Mouse (Mus musculus): ENCODE data around the gene Cntn4.

Cntn4 gene

DNA sequence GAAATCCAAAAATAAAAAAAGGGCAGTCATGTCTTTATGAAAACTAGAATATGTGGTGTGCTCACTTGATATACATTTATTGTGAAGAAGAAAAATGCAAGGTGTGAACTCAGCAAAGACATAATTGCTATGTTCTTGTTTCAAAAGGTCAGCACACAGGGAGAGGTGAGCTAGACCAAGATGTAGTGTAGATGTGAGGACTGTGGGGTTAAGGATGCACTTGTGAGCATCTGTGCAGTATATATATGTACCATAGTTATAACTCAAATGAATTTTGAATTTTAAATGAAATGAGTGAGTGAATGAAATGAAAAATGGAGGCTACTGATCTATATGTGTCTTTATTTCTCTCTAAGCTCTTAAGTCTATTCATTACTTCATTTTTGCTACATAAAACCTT lies 401.2 kb downstream of the Cntn4 start:
- DNase-seq (ENCODE audit: low spot score): no peak

DNA sequence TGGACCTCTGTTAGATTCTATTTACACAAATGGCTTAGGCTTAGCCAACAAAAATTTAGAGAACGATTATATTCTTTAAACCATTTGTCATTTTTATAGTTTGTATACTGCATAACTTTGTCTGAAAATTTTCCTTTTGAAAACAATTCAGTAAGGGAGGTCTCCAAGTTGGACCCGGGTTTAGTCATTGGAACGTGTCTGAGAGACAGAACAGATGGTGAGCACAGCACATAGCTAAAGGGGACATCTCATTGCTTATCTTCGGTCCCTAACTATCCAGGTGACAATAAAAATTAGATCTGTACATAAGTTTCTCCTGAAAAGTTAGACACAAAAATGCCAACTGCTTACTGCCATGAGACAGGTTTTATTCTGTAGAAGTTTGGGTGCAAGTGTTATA lies 420.4 kb downstream of the Cntn4 start:
- no peak for DNase-seq (ENCODE audit: low spot score)

DNA sequence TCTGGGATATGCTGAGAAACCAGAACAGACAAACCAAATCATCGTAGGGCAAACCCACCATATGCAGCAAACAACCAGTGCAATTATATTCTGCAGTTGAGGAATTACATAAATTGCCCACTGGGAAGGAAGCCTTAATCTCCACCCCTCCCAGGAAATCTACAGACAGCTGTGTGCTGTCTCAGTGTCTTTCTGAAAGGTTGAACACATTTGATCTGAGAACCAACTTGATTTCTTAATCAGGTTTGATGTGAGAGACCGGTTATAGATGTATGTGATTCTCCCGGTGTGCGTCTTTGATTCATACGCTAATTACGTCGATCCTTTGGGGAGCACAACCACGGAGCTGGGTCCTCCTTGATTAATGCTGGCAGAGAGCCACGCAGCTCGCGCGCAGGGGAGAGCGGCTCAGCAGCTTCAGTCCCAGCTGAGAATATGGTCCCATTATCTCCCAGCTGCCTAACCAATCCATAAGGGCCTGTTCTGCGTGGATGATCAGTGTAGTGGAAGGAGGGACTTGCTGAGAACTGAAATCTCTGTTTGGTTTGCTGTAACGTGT lies 441.1 kb downstream of the Cntn4 start:
- DNase-seq (ENCODE audit: low spot score): no peak

DNA sequence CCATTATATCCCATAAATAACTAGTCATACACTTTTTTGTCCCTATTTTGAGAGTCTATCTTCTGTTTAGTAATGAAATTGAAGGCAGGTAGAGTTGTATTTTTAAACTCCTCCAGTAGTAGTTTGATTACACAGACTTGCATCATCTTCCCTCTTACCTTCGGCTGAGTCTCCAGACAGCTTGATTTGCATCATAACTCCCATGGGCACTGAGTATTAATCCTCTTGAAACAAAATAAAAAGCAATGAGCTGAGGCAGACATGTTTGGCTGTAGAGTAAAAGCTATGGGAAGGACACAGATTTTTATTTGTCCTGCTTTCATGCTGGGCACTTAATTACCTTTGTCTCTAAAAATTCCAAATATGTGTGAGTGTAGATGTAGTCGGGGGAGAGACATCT lies 476.1 kb downstream of the Cntn4 start:
- DNase-seq (ENCODE audit: low spot score): no peak

DNA sequence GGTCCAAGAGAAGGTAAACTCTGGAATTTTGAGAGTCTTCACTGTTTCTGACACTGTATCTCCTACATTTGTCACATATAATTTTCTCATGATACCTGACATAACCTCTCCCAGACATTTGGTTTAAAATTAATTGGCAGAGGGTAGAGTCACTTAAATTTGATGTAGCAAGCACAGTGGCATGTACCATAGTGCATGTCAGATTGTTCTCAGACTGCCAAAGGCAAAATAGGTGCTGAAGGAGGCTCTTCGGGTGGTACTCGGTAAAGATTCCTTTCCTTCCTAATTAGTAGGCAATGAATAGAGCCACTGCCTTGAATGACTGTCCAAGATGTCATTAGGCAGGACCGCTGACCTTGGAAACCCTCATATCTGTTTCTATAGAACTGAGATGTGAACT lies 477.9 kb downstream of the Cntn4 start:
- no peak for DNase-seq (ENCODE audit: low spot score)

DNA sequence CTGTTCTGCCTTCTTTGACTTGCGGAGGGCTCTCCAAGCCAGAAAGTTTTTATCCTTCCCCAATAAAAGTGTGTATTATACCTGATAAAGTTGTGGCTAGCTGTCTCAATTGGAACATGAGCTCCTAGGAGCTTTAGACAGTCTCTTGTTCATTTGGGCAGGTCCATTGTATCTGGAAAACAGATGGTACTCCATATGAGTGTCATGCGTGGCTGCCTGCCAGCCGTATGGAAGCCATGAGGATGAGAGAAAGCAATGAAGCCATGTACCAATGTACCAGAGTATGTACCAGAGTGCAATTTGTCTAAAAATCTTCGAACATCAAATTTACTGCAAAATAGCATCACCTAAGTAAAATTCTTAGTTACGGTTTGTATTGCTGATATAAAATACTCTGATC lies 500.1 kb downstream of the Cntn4 start:
- no peak for DNase-seq (ENCODE audit: low spot score)

DNA sequence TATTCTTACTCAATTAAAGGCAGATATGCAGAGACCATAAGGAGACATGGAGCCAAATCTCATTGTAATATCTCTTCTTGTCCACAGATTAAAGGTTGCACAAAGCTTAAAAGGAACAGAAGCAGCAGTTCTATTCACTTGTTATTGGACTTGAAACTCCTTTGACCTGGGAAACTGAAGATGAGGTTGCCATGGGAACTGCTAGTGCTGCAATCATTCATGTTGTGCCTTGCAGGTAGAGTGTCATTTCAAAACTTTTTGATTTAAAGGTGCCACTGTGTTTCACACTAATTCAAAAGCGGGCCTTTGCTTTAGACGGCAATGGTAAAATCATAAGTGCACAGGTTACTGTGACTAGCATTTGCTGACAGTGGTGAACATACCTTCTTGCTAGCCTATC lies 504.1 kb downstream of the Cntn4 start:
- no peak for DNase-seq (ENCODE audit: low spot score)

DNA sequence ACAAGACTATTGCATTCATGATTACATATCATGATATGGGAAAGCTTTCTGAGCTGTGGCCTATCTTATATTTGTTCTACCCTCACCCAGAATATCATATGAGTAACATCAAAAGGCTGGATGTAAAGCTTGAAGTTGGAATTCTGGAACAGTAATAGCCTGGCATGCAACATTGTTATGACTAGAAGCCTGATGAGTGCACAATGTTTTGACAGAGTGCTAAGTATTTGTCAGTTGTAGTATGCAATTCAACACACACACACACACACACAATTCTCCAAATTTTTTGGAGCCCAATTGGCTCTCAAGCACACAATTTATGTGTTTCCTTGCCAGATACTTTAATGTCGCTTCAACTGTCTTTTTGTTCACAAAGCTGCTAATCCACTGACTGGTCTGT lies 523.5 kb downstream of the Cntn4 start:
- no peak for DNase-seq (ENCODE audit: low spot score)

DNA sequence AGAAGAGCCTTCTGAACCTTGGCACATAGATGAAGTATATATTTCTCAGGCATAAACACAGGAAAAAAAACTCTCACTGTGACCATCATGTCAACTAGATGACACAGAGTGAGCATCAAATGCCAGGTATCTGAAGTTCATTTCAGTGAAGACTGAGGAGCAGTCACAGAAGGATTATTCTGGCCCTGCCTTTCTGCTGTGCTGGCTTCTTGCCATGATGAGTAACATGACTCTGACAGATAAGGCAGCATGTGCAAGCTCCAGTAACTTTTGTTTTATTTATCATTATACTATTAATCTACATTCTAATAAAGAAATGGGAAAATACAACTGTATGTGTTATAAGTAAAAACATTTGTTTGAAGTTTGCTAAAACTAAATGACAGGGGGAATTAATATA lies 529.9 kb downstream of the Cntn4 start:
- no peak for DNase-seq (ENCODE audit: low spot score)

DNA sequence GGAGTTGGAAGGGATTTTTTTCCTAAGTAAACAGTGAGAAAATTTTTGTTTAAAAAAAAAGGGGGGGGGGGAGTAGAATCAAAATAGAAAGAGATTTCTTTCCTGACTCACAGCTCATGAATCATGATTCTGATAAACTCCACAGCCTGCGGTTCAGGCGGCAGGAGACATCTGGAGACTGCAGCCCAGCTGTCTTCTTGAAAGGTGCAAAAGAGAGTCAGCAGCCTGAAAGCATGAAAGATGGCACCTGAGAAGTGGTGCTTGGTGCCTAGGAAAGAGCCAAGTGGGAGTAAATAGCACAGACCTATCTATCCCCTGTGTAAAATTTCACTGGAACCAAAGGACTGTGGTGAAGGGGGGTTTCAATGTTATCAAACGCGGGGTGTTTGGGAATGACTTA lies 535.6 kb downstream of the Cntn4 start:
- DNase-seq (ENCODE audit: low spot score): no peak

DNA sequence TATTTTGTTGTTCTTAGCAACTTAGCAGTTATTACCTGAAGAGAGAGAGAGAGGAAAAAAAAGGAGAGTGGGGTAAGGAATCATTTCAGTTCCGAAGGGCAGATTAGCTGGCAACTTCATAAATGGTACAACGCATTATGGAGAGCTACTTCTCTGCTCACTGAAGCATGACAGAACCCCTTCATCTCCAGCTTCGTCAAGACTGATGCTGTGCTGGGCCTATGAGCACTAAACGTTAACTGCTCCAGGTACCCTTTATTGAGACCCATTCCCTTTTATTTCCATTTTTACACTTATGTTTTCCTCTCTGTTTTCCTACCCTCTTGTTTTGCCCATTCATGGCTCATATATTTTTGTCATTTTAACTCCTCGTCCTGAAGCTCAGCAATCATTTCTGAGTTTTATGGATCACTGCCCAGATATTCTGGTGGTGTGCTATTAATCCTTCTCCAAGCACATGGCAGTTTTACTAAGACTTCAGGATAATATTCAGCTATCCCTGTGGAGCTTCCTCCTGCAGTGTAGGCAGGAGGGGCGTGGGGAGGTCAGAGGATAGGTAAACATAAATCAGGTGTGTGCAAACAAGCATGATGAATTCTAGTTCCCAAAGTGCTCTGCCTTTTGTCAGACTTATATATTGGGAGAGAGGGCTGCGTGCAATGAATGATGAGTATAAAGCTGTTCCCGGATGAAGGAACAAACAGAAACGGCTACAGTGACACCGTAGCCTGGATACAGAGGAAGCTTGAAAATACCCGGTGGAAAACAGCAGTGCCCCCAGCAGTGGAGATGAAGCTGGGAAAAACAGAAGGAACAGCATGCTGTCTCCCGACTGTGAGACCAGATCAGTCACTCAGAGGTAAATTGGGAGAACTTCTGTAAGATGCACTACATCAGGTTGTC lies 559.8 kb downstream of the Cntn4 start:
- DNase-seq (ENCODE audit: low spot score): no peak

DNA sequence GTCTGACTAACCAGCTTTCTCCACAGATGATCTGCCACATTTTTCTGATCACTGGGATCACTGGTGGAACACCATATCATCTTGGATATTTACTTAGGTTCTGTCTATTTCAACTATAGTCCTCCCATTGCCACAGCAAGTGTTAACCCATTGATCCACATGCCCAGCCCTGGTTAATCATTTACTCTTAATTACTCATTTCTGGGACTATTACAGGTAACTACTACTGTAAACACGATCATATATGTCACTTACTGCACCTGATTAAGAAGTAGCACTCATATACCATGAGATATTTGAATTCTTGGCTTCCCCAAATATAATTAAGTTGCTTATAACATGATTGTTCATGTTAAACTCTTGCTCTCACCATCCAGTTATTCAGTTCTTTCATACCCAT lies 564.1 kb downstream of the Cntn4 start:
- DNase-seq (ENCODE audit: low spot score): no peak

DNA sequence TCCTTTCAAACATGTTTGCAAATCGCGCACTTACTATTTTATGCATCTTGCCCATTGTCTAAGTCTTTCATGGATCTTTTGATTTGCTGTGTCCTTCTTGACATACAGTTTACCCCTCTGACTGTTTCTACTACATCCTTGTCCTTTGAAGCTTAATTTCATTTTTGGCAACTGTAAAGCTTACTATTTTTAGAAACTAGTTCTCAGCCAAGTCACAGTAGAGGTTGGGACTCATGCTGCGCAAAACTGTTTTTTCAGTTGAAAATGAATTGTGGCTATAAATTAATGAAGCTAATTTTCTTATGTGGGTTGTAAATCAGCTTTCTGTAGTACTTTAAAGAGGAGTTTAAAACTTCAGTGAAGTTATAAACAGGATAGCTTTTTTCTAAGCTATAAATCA lies 585.9 kb downstream of the Cntn4 start:
- no peak for DNase-seq (ENCODE audit: low spot score)

DNA sequence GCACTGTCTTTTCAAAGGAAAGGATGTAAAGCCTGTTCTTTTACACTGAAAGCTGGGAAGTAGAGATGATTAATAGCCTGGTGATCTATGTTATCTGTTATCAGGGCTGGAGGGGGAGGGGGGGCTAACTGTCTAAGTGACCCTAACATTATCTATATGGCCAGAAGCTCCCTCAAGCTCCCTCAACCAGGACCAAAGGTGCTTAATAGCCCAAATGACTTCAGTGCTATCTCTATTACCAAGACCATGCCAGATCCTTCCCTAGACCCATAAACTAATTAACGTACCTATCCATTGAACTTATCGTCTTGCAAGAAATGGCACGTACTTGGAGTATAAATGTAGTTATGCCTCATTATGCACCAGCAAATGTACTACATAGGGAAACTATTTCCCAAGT lies 588.0 kb downstream of the Cntn4 start:
- no peak for DNase-seq (ENCODE audit: low spot score)

DNA sequence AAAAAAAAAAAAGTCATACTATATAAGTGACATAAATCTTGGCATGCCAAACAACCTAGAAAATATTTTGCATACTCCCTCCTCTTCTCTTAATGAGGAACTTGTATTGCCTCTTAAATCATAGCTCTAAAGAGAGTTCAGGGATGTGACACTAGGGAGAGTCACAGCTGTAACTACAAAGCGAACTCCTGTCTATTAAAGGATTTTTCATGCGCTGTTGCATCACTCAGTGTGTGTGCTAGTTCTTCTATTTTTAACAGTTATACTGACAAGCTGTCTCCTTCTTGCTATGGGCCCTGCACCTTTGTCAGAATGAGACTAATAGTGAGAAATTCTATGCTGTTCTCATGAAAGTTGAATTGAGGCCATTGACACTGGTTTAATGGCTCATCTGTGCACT lies 588.8 kb downstream of the Cntn4 start:
- no peak for DNase-seq (ENCODE audit: low spot score)

DNA sequence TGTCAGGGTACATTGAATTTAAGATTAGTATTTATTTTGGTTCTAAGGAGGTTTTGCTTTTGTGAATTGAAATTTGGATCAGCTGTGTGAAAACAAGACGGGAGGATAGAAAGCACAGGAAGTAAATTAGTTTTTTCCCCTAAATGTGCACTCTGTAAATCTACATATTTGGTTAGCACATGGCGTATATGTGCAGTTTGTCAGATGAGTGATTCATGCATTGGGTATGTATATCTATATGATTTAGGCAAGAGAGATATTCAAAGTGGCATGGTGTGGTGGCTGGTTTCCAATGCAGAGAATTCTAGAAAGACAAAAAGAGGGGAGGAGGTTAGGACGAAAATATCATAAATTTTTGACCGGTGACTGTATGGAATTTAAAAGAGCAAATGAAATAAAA lies 591.3 kb downstream of the Cntn4 start:
- DNase-seq (ENCODE audit: low spot score): no peak

DNA sequence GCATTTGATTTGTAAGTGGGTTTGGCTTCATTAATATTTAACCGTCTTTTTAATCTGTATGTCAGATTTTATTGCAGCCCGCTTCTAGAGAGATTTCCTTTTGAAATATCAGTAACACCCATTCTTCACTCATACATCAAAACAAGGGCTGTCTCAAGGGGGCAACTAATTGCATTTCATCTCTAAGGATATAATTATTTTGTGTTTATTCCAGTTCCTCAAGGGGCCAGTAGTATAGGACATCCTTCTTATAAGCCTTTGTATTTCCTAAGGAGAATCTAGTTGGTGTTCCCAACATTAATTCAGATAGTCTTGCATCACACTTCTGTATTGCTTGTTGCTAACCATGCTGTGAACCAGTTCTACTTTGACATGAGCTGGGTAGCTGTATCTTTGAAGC lies 599.7 kb downstream of the Cntn4 start:
- DNase-seq (ENCODE audit: low spot score): no peak

DNA sequence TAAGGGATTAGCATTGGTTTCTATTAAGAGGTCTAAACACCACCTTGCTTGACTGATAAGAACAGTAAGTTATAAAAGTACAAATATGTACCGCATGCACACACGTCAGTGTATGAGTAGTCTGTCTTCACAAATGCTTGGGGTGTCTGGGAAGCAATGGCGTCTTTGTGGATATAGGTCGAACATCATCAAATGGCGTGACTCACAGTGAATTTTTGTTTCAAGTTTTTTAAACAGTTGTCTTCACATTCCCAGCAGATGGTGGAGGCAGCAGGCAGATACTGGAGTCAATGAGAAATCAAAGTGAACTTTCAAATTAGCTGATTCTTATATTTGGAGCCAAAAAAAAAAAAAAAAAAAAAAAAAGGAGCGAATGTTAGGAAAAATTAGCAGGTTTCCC lies 604.2 kb downstream of the Cntn4 start:
- DNase-seq (ENCODE audit: low spot score): no peak

DNA sequence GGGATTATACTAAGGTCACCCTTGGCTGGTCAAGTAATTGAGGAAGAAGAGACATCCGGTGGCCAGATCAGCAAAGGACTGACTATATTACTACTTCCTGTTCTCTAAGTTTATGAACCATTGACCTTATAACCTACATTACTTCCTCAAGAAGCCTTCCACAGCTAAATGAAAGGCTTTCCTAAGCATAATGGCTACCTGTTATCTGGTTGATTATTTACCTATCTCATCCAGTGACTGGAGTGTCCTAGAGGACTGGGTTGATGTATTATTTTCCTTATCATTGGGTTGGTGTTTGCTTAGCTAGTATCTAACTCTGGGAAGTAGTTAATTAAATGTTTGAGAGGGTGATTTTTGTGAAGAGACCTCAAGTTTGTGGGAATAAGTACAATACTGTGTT lies 606.4 kb downstream of the Cntn4 start:
- DNase-seq (ENCODE audit: low spot score): no peak

DNA sequence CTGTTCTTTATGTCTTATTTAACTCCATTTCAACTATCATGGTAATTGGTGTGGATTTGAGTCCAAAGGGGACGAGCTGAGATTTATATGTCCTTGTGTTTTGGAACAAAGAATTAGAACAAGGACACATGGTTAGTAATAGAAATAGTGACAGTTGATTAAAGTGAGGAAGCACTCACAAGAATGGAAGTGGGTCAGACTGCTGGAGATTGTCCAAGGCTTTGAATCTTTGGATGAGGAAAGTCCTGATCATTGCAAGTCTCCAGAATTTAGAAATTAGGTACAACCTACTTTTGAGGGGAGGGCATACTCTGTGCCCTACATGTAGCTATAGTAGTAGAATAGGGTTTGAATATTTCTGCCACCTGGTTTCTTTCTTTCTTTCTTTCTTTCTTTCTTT lies 622.0 kb downstream of the Cntn4 start:
- no peak for DNase-seq (ENCODE audit: low spot score)

DNA sequence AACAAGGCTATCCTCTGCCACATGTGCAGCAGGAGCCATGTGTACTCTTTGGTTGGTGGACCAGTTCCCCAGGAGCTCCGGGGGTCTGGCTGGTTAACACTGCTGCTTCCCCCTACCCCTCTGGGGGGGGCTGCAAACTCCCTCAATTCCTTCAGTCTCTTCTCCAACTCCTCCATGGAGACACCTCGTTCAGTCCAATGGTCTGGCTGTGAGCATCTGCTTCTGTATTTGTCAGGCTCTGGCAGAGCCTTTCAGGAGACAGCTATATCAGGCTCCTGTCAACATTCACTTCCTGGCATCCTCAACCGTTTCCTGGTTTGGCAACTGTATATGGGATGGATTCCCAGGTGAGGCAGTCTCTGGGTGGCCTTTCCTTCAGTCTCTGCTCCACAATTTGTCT lies 622.7 kb downstream of the Cntn4 start:
- DNase-seq (ENCODE audit: low spot score): no peak

DNA sequence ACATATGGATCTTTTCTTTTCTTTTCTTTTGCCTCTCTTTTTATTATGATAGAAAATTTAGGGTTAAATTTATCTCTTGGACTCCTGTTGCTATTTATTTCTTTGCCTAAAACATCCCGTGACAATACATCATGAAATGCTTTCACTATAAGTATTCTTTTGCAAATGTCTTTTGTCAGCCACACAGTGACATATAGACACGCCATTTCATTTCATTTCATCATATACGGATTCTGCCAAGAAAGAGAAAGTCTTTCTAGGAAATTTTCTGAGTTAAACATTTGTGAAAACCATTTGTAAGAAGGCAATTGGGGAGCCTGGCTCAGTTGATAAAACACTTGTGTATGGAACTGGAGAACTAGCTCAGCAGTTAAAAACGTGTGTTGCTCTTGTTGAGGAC lies 625.0 kb downstream of the Cntn4 start:
- DNase-seq (ENCODE audit: low spot score): no peak

DNA sequence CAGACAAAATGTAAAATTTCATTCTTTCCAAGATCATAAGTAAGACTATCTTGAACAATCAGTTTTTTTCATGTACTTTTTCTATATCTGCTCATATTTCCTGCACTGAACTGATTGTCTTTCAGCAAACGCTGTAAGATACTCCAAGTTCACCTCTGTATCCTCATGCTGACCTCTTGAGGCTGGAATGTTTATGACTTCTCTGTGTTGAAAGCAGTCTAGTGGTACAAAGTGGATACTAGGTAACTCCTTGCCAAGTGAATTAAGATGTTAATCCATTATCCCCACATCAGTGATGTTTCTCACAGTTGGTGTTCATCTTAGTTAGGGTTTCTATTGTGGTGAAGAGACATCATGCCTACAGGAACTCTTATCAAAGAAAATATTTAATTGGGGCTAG lies 651.5 kb downstream of the Cntn4 start:
- no peak for DNase-seq (ENCODE audit: low spot score)

DNA sequence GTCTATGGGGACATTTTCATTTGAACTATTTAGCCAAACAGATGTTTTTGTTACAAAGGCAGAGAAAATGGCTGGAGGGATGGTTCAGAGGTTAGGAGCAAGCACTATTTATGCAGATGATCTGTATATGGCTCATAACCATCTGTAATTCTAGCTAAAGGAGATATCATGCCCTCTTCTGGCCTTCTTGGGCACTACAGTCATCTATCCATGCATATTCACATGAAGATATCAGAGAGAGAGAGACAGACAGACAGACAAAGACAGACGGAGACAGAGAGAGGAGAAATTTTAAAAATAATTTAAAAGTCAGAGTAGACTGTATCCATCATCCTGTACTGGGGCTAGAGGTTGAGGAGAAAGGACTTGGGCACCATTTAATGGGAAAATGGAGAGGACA lies 652.2 kb downstream of the Cntn4 start:
- DNase-seq (ENCODE audit: low spot score): no peak

Data from urinary bladder, postnatal 25 days (tissue).